Mouse (Mus musculus) stomach, embryonic 16.5 days (tissue): ENCODE data around the gene Trpc3. TPM values are rescaled to one million over a fixed set of nuclear protein-coding genes. Genes with fewer than 3 reads are reported as not detected.

ENCODE experiments used
- polyA plus RNA-seq: library from polyadenylated mRNA; unstranded; fragments of >200 nt; fragmentation: Nextera tagmentation; extraction: Ambion mirVana; gene quantifications from 2 replicates; pipeline ENCODE4 v1.2.1, GENCODE M21; 2015

Gene Trpc3
- polyA plus RNA-seq, 1 experiment from 2014 or later, result 3.0 TPM

Other genes starting within 250 kb of the Trpc3 start
- 323 and 376 TPM in 2 replicates for gene Anxa5, start 214.3 kb downstream of the Trpc3 start, polyA plus RNA-seq
- gene 1810062G17Rik, start 214.2 kb downstream of the Trpc3 start, polyA plus RNA-seq, result 1.4 and 2.8 TPM in 2 replicates
- gene Gm11549, start 168.4 kb downstream of the Trpc3 start, polyA plus RNA-seq, result 0.13 and 0.30 TPM in 2 replicates
- gene Exosc9, start 137.6 kb downstream of the Trpc3 start, polyA plus RNA-seq, result 49.9 and 50.4 TPM in 2 replicates
- gene Ccna2, start 118.0 kb downstream of the Trpc3 start, polyA plus RNA-seq, result 146 and 152 TPM in 2 replicates
- gene Bbs7, start 76.7 kb downstream of the Trpc3 start, polyA plus RNA-seq, result 11.3 and 14.3 TPM in 2 replicates
- 46.2 and 51.2 TPM in 2 replicates for gene 4932438A13Rik, start 172.9 kb upstream of the Trpc3 start, polyA plus RNA-seq